Mouse (Mus musculus): ENCODE results near the gene Etfrf1.

Gene Etfrf1

DNA sequence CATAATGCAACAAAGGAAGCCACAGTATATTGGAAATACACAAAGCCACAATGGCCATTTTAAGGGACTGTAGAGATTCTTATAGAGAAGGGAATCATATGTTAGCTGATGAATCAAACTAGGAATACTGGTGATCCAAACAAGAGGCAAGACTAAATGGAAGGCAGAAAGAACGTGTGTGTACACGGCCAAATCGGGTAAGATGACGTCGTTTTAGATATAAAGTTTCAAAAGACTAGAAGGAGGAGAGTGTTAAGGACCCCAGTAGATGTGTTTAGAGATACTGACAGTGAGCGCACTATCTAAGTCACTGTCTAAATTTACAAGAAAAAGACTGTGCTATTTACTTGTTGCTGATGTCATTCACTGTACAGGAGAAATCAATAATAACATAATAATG is 13.3 kb downstream of the Etfrf1 start:
- no peak for DNase-seq (ENCODE audit: low read depth, low spot score)

GRCm38 (mm10) chr6:145226296-145226695 is 15.4 kb downstream of the Etfrf1 start:
- no peak for DNase-seq (ENCODE audit: low read depth, low spot score)

GRCm38 (mm10) chr6:145234391-145234790 is 23.5 kb downstream of the Etfrf1 start:
- DNase-seq (ENCODE audit: low read depth, low spot score) = no peak

- no peak for DNase-seq (ENCODE audit: low read depth, low spot score)
Measured at GRCm38 (mm10) chr6:145235367-145235766, 24.4 kb downstream of the Etfrf1 start.

GRCm38 (mm10) chr6:145237148-145237547 is 26.2 kb downstream of the Etfrf1 start:
- DNase-seq (ENCODE audit: low read depth, low spot score) = no peak

DNA sequence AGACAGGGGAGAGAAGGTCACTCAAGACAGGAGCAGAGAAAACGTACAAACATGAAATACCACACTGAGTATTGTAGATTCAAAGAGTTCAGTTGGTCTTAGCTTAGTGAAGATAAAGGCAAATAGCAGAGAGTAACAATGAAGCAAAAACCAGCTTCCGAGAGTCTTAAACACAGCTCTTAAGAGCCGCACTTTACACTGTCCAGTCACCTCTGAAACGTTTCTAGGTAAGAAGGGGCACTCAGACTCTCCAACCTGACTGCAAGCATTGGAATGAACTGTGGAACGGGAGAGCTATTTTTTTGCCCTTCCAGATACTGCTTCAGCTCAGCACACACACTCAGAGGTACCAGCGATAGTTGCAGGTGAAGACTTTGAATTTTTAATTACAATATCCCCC is 29.4 kb downstream of the Etfrf1 start:
- DNase-seq (ENCODE audit: low read depth, low spot score) = no peak

DNA sequence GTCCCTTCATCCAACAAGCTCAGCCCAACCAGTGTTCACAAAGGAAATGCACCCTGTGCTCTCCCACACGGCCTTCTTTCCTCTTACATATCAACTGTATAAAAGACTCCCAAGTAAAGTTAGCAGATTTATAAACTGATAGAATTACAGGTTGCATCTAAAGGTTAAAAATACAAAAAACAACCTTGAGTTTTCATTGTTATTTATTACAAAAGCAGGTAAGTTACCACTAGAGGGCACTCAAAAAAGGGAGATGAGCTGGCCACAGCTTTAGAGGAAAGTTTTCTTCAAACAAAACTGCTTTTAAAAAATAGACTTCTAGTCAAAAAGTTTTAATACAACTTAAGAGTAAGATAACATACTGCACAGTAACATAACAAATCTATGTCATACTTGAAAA is 31.6 kb downstream of the Etfrf1 start:
- no peak for DNase-seq (ENCODE audit: low read depth, low spot score)

- DNase-seq (ENCODE audit: low read depth, low spot score) = no peak
Measured at GRCm38 (mm10) chr6:145246841-145247240, 35.9 kb downstream of the Etfrf1 start.

DNA sequence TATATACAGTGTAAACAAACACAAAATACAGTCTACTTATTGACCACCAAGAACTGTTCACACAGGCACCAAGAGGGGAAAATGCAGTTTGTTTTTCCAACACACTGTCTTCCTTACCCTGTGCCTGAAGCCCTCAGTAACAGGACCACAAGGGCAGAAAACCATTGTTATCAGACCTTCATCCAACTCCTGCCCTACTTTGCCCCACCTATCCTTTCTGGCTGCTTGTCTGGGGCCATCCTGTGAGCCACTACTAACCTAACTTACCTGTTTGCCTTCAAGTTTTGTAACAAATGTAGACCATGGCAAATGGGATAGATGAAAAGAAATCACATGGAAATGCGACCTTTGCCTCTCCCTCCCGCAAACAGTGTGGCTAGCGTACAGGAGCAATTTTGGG is 37.0 kb downstream of the Etfrf1 start:
- DNase-seq (ENCODE audit: low read depth, low spot score) = no peak

DNA sequence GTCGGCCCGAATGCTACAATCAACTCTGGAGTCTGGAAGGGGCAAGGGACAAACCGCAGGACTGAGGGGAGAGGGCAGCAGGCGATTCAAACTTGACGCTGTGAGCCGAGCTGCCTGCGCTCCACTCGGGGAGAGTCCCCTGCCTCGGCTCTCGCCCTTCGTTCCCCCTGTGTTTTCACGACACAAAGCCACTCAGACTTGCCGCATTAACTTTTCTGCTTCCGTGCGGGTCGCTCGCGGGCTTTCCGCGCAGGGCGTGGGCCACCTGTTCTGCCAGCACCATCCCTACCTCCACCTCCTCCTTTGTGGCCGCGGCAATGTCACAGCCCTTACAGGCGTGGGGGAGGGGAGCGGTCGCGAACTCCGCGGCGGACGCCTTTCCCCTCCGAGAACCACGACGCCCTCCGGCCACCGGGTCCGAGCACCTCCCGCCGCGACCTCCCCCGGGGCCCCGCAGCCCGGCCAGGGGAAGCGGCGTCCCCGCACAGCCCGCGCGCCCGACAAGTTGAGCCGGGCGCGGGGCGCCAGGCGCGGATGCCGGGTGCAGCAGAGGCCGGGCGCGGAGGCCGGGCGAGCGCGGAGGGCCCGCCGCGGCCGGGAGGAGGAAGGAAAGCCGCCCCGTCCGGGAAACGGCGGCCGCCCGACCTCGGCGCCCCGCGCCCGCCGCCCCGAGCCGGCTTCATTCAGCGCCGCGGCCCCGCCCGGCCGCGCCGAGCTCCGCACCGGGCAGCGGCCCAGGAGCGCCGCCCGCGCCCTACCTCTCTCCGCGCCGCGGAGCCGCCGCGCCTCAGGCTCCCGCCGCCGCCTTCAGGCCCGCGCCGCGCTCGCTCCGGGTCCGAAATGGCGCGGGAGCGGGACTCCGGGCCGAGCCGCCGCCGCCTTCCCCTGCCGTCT is 38.6 kb downstream of the Etfrf1 start:
- peak; percentile 44 for DNase-seq (ENCODE audit: low read depth, low spot score)

- peak; percentile 78 for DNase-seq (ENCODE audit: low read depth, low spot score)
Measured at GRCm38 (mm10) chr6:145250185-145250791, 39.4 kb downstream of the Etfrf1 start, which contains the start of gene Kras. TSS of gene Kras (minus strand) at chr6:145250239.

DNA sequence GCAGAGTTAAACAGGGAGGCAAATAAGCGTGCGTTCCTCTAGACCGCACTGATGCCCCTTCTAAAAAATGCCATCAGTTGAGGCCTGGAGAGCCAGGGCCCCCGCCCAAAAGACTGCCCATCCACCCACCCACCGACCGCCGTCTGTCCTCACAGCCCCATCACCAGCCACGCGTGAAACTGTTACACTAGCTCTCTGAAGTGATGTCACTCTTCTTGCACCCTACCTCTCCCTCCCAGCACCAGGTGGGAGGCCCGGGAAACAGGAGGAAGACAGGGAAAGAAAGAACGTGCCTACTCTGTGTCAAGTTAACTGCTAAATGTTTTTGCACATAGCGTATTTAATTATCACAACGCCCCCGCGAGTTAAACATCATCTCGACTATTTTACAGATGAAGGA is 39.9 kb downstream of the Etfrf1 start:
- no peak for DNase-seq (ENCODE audit: low read depth, low spot score)

- DNase-seq (ENCODE audit: low read depth, low spot score) = no peak
Measured at GRCm38 (mm10) chr6:145255952-145256700, 45.2 kb downstream of the Etfrf1 start.

- DNase-seq (ENCODE audit: low read depth, low spot score) = no peak
Measured at GRCm38 (mm10) chr6:145256701-145257073, 45.8 kb downstream of the Etfrf1 start.

DNA sequence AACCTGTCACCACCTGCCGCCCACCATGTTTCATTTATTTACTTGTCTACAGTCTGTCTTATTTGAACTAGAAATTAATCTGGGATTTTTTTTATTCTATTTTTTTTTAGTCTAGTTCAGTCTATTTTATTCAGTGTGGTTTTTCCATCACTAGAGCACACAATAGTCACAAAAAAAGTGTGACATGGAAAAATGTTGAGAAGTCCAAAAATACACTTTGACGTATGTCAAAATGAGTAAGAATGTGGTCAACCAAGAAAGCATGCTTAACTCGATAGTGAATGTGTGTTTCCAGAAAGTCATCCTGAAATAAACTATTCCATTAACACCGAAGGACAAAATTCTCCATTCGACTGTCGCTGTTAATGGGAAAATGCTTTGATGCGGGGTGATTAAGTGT is 51.4 kb downstream of the Etfrf1 start:
- DNase-seq (ENCODE audit: low read depth, low spot score) = no peak

Measured in c-Kit-negative CD71-positive TER-119-positive erythroid progenitor cells, embryonic 14.5 days (primary cell).